Mouse (Mus musculus) kidney, embryonic 15.5 days (tissue): Measurements from ENCODE around the gene Zfp408. TPM values are rescaled to one million over a fixed set of nuclear protein-coding genes. Genes with fewer than 3 reads are reported as not detected.

Experiments
- ATAC-seq: fragments of 200-750 bp; cut with Nextera tagmentation; replicated peaks from 2 replicates; pipeline ENCODE4 v1.8.0; 2017; ENCODE audit warnings: moderate TSS enrichment; ENCODE audit not compliant: low FRiP score
- H3K27ac ChIP-seq: fragments of 300-500 bp; sonication (generic); 2 replicates; pipeline ENCODE4 v1.5.1; 2015; ENCODE audit warnings: mild to moderate bottlenecking, inconsistent platforms
- H3K27me3 ChIP-seq: fragments of 300-500 bp; sonication (generic); 2 replicates; pipeline ENCODE4 v1.6.1; 2015; ENCODE audit warnings: inconsistent platforms
- H3K36me3 ChIP-seq: fragments of 300-500 bp; sonication (generic); 2 replicates; pipeline ENCODE4 v1.6.1; 2015; ENCODE audit warnings: inconsistent platforms
- H3K4me1 ChIP-seq: fragments of 300-500 bp; sonication (generic); 2 replicates; pipeline ENCODE4 v1.6.1; 2015; ENCODE audit warnings: inconsistent platforms
- H3K4me2 ChIP-seq: fragments of 300-500 bp; sonication (generic); 2 replicates; pipeline ENCODE4 v1.6.1; 2015; ENCODE audit warnings: moderate library complexity, mild to moderate bottlenecking, inconsistent platforms
- H3K4me3 ChIP-seq: fragments of 300-500 bp; sonication (generic); replicated peaks from 2 replicates; pipeline ENCODE4 v1.5.1; 2015; ENCODE audit warnings: mild to moderate bottlenecking, inconsistent platforms
- H3K9ac ChIP-seq: fragments of 300-500 bp; sonication (generic); 2 replicates; pipeline ENCODE4 v1.6.1; 2015; ENCODE audit warnings: mild to moderate bottlenecking, inconsistent platforms
- H3K9me3 ChIP-seq: fragments of 300-500 bp; sonication (generic); replicated peaks from 2 replicates; pipeline ENCODE4 v1.6.1; 2016; ENCODE audit warnings: inconsistent platforms
- WGBS: fragments of 180-500 bp; shearing (Covaris S2); methylation state at CpG from one replicate; pipeline ENCODE4 v1.1.7; 2015; ENCODE audit warnings: mixed read lengths; 5-methylcytosine and 5-hydroxymethylcytosine counted together
- polyA plus RNA-seq: library from polyadenylated mRNA; unstranded; fragments of >200 nt; fragmentation: Nextera tagmentation; extraction: Ambion mirVana; gene quantifications from 2 replicates; pipeline ENCODE4 v1.2.1, GENCODE M21; 2015

Zfp408 gene
- polyA plus RNA-seq, 1 experiment from 2014 or later = 11.9 TPM

DNA sequence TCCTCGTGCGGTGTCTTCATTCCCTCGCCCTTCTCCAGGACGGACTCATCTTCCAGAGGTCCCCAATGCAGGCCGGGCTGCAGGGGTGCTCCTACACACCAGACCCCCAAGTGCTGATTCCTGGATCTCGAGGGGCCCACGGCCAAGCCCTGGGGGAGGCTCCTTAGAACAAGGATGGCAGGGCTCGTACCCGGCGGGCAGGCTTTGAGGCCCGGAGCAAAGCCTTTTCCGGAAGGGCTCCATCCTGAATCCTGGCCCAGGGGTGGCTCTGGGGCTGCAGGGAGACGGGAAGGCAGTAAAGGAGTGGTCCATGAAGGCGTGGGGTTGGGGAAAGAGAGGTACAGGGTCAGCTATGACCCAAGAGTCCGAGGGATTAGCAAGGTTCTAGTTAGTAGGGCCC is 439 bp downstream of the Zfp408 start:
- peaks cover 37% of the 10 kb centered on the region for H3K4me1 ChIP-seq
- H3K9ac ChIP-seq = peak overlapping the region; percentile 86
- ATAC-seq = peak; percentile 1; the same call in 1 of the 2 replicates
- WGBS = 1% methylated on average over 15 of the region's 15 CpGs
- no peaks in the 10 kb centered on the region for H3K9me3 ChIP-seq
- peaks cover 57% of the 10 kb centered on the region for H3K36me3 ChIP-seq
- peak overlapping the region; percentile 88 for H3K27ac ChIP-seq
- peak overlapping the region; percentile 59 for H3K4me3 ChIP-seq
- H3K4me2 ChIP-seq = peak overlapping the region; percentile 90
- H3K27me3 ChIP-seq = no peaks in the 10 kb centered on the region

GRCm38 (mm10) chr2:91646733-91647132 is 2.9 kb downstream of the Zfp408 start:
- Histone ChIP-seq H3K27me3 (no peaks in the 10 kb centered on the region), H3K9me3 (no peaks in the 10 kb centered on the region), H3K4me1 (peaks cover 20% of the 10 kb centered on the region), H3K4me2 (no peak overlapping the region), H3K9ac (no peak overlapping the region), H3K27ac (no peak overlapping the region), H3K4me3 (no peak overlapping the region), H3K36me3 (peaks cover 65% of the 10 kb centered on the region)
- no peak for ATAC-seq
- 21% methylated on average over 1 of the region's 1 CpGs for WGBS

- H3K27me3 ChIP-seq = no peaks in the 10 kb centered on the region
- no peak overlapping the region for H3K27ac ChIP-seq
- WGBS = 94% methylated on average over 11 of the region's 11 CpGs
- H3K4me1 ChIP-seq = peaks cover 11% of the 10 kb centered on the region
- no peaks in the 10 kb centered on the region for H3K9me3 ChIP-seq
- ATAC-seq = no peak
- H3K36me3 ChIP-seq = peaks cover 66% of the 10 kb centered on the region
- H3K4me2 ChIP-seq = no peak overlapping the region
- no peak overlapping the region for H3K4me3 ChIP-seq
- no peak overlapping the region for H3K9ac ChIP-seq
Measured at GRCm38 (mm10) chr2:91645811-91646210, 3.8 kb downstream of the Zfp408 start.

- Histone ChIP-seq H3K4me1 (peaks cover 8% of the 10 kb centered on the region), H3K9me3 (no peaks in the 10 kb centered on the region), H3K4me3 (no peak overlapping the region), H3K9ac (no peak overlapping the region), H3K4me2 (no peak overlapping the region), H3K27me3 (no peaks in the 10 kb centered on the region), H3K36me3 (peaks cover 66% of the 10 kb centered on the region), H3K27ac (no peak overlapping the region)
- 98% methylated on average over 15 of the region's 15 CpGs for WGBS
- ATAC-seq = no peak
Measured at GRCm38 (mm10) chr2:91645354-91645753, 4.2 kb downstream of the Zfp408 start.

- no peak overlapping the region for H3K9ac ChIP-seq
- H3K27ac ChIP-seq = no peak overlapping the region
- H3K9me3 ChIP-seq = no peaks in the 10 kb centered on the region
- 94% methylated on average over 11 of the region's 11 CpGs for WGBS
- H3K36me3 ChIP-seq = peaks cover 66% of the 10 kb centered on the region
- no peak overlapping the region for H3K4me2 ChIP-seq
- H3K4me3 ChIP-seq = no peak overlapping the region
- no peak for ATAC-seq
- peaks cover 7% of the 10 kb centered on the region for H3K4me1 ChIP-seq
- no peaks in the 10 kb centered on the region for H3K27me3 ChIP-seq
Measured at GRCm38 (mm10) chr2:91644021-91644420, 5.6 kb downstream of the Zfp408 start.

- Histone ChIP-seq H3K27me3 (no peaks in the 10 kb centered on the region), H3K36me3 (peaks cover 63% of the 10 kb centered on the region)
- ATAC-seq = no peak
Measured at GRCm38 (mm10) chr2:91642825-91643415, 6.7 kb downstream of the Zfp408 start.

GRCm38 (mm10) chr2:91638931-91639330 is 10.7 kb downstream of the Zfp408 start:
- Histone ChIP-seq H3K4me3 (no peak overlapping the region), H3K36me3 (peaks cover 23% of the 10 kb centered on the region), H3K9me3 (no peaks in the 10 kb centered on the region), H3K9ac (no peak overlapping the region), H3K27ac (no peak overlapping the region), H3K4me2 (no peak overlapping the region), H3K27me3 (no peaks in the 10 kb centered on the region), H3K4me1 (no peaks in the 10 kb centered on the region)
- ATAC-seq = no peak
- WGBS = 74% methylated on average over 6 of the region's 6 CpGs

More at GRCm38 (mm10) chr2:91642825-91643415, 6.7 kb downstream of the Zfp408 start:
- H3K9ac ChIP-seq = no peak overlapping the region
- H3K9me3 ChIP-seq = no peaks in the 10 kb centered on the region
- H3K27ac ChIP-seq = no peak overlapping the region
- no peaks in the 10 kb centered on the region for H3K4me1 ChIP-seq
- 80% methylated on average over 2 of the region's 2 CpGs for WGBS
- no peak overlapping the region for H3K4me3 ChIP-seq
- H3K4me2 ChIP-seq = no peak overlapping the region

DNA sequence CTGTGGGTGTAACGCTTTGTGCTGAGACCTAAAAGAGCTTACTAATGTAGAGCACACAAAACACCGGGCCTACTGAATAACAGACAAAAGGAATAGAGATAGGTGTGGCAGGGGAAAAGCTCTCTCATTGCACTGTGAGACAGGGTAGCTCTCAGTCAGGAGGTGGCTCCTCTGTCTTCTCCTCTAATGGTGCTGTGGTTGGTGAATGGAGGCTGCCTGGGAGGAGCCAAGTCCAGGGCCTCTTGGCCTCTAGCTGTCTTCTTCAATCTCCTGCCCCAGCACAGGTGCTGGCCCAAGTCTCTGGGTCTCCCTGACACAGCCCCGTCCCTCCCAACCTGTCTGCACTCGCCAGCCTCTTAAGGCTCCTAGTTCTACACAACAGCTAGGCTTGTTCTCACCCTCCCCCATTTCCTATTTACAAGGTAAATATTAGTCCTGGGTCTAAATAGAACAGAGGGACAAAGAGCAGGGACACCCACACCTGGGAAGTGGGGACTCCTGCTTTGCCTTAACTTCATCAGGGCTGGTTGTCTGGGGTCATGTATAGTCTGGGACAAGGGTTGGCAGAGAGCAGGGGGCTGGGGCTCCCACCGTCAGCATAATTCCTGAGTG is 12.8 kb downstream of the Zfp408 start:
- no peaks in the 10 kb centered on the region for H3K4me1 ChIP-seq
- H3K4me3 ChIP-seq = no peak overlapping the region
- ATAC-seq = no peak
- H3K36me3 ChIP-seq = peaks cover 3% of the 10 kb centered on the region
- no peak overlapping the region for H3K4me2 ChIP-seq
- H3K9me3 ChIP-seq = no peaks in the 10 kb centered on the region
- no peaks in the 10 kb centered on the region for H3K27me3 ChIP-seq
- H3K27ac ChIP-seq = no peak overlapping the region
- no peak overlapping the region for H3K9ac ChIP-seq
- 89% methylated on average over 5 of the region's 5 CpGs for WGBS

- Histone ChIP-seq H3K4me1 (no peaks in the 10 kb centered on the region), H3K4me2 (no peak within 1 kb of the TSS), H3K27me3 (no peaks in the 10 kb centered on the region), H3K9ac (no peak within 1 kb of the TSS), H3K36me3 (no peaks in the 10 kb centered on the region), H3K9me3 (no peaks in the 10 kb centered on the region), H3K4me3 (no peak within 1 kb of the TSS), H3K27ac (no peak within 1 kb of the TSS)
- ATAC-seq = no peak
- 86% methylated on average over 8 of the region's 8 CpGs for WGBS
Measured at GRCm38 (mm10) chr2:91636229-91636628, 13.4 kb downstream of the Zfp408 start, which contains the start of gene F2. TSS of gene F2 (minus strand) at chr2:91636414.

DNA sequence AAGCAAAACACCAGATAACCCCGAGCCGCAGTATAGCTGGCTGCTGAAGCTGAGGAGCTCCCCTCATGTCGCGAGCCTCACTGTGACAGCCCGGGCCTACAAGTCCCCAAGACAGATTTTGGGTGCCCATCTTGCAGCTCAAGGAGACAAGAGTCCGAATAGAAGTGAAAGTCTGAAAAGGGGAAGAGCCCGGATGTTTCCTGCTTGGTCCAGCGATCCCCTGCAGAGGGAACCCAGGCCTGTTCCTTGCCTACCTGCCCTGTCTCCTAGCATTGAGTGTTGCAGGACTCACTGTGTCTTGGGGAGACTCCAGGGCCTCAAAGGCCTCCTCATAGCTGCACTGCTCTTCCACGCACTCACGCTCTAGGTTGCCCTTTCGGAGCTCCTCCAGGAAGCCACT is 14.1 kb downstream of the Zfp408 start:
- no peak overlapping the region for H3K4me2 ChIP-seq
- H3K4me1 ChIP-seq = no peaks in the 10 kb centered on the region
- no peaks in the 10 kb centered on the region for H3K9me3 ChIP-seq
- H3K27ac ChIP-seq = no peak overlapping the region
- no peak for ATAC-seq
- no peak overlapping the region for H3K9ac ChIP-seq
- no peak overlapping the region for H3K4me3 ChIP-seq
- H3K36me3 ChIP-seq = no peaks in the 10 kb centered on the region
- no peaks in the 10 kb centered on the region for H3K27me3 ChIP-seq
- WGBS = 91% methylated on average over 11 of the region's 11 CpGs

DNA sequence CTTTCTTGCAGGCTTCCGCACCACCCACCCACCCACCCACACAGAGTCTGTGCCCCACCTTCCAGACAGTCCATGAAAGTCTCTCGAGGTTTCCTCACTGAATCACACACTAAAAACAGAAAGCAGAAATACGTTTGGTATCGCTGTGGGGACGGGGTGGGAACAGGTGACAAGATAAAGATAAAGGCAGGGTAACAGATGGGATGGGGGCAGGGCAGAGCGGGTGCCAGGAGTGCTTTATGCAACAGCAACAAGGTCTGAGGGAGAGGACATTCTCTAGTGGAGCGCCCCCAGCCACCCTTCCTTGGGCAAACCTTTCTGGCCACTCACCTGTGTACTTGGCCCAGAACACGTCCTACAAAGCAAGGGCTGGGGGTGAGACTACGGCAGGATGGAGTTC is 14.8 kb downstream of the Zfp408 start:
- WGBS = 85% methylated on average over 9 of the region's 9 CpGs
- no peak for ATAC-seq
- no peaks in the 10 kb centered on the region for H3K36me3 ChIP-seq
- no peaks in the 10 kb centered on the region for H3K27me3 ChIP-seq
- H3K4me2 ChIP-seq = no peak overlapping the region
- no peak overlapping the region for H3K9ac ChIP-seq
- no peak overlapping the region for H3K27ac ChIP-seq
- H3K4me1 ChIP-seq = no peaks in the 10 kb centered on the region
- H3K4me3 ChIP-seq = no peak overlapping the region
- no peaks in the 10 kb centered on the region for H3K9me3 ChIP-seq

GRCm38 (mm10) chr2:91633334-91633977 is 16.1 kb downstream of the Zfp408 start:
- Histone ChIP-seq H3K4me3 (no peak overlapping the region), H3K36me3 (no peaks in the 10 kb centered on the region), H3K9me3 (no peaks in the 10 kb centered on the region), H3K4me1 (no peaks in the 10 kb centered on the region), H3K27me3 (no peaks in the 10 kb centered on the region), H3K27ac (no peak overlapping the region), H3K4me2 (no peak overlapping the region), H3K9ac (no peak overlapping the region)
- WGBS = 74% methylated on average over 12 of the region's 12 CpGs
- no peak for ATAC-seq
